8 mouse cellular contexts compared by ENCODE assay signal in the genomic region with DNA sequence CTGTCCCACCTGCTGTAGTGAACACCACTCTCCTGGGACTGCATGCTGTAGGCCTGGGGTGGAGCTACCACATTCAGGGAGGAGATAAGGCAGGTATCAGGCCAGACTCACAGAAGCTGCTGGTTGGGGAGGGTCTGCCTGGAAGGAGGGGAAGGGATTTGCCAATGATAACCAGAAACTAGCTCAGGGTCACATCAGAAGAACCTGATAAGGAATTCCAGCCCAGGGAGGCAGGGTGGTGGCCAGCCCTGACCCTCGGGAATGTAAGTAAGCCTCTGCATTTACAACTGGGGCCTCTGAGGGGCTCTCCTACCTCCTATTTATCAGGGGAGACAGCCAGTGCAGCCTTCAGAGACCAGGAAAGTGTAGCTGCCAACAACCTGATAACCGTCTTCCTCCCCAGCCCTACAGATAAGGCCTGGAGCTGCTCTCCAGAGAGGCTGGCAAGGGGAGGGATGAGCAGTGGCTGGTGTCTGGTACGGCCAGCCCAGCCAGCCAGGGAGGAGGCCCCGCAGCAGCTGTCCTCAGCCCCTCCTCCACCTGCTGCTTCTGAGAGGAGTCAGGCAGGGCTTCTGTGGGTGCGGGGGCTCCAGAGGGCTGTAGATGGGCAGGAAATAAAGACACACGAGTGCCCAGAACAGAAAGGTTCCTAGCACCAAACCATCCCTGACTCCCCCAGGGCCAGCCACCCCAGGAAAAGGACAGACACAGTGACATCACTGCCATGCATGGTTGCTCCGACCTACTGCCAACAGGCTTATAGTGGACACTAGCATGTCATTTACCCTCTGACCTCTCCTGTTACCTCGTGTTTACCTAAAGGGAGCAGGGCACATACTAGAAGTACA. TPM values are rescaled to one million over a fixed set of nuclear protein-coding genes. Genes with fewer than 3 reads are reported as not detected.
DNase-seq lines count a peak whose midpoint lies in the region; ATAC-seq lines count a peak whose summit lies in the region.

No protein-coding gene starts in this region.

- H3K9ac ChIP-seq in kidney, embryonic 15.5 days, result peak overlapping the region; percentile 51; the same call in 1 of the 2 replicates

- peak; percentile 30 for ATAC-seq in kidney, embryonic 15.5 days (replicated peaks; ENCODE audit: low FRiP score)
- ATAC-seq in monocyte, adult 5-6 weeks (replicated peaks; ENCODE audit: insufficient number of reproducible peaks, low FRiP score, low TSS enrichment, poor library complexity, severe bottlenecking), result no peak

- intact Hi-C loops in heart, postnatal 25 days (cut with DNase I), result no loop called here

- WGBS in heart, embryonic 10.5 days, result 11% methylated on average over 8 of the region's 8 CpGs
- WGBS in kidney, embryonic 15.5 days, result 13% methylated on average over 8 of the region's 8 CpGs

- DNase-seq in heart, embryonic 10.5 days (ENCODE audit: low spot score), result peak; percentile 95
- DNase-seq in heart, postnatal 25 days (ENCODE audit: low spot score), result no peak
- DNase-seq in spleen, adult 12 weeks (ENCODE audit: low spot score), result peak; percentile 55
- DNase-seq in spleen, adult 18-20 months, result no peak
- peak; percentile 9 for DNase-seq in retina, embryonic 14.5 days (ENCODE audit: low spot score)
- DNase-seq in cerebellum, adult 11 months, result no peak

- peaks cover 41% of the 10 kb centered on the region for H3K36me3 ChIP-seq in heart, embryonic 10.5 days
- peaks cover 34% of the 10 kb centered on the region for H3K36me3 ChIP-seq in kidney, embryonic 15.5 days

- H3K4me2 ChIP-seq in kidney, embryonic 15.5 days, result peak overlapping the region; percentile 84

- no peaks in the 10 kb centered on the region for H3K9me3 ChIP-seq in heart, embryonic 10.5 days
- H3K9me3 ChIP-seq in kidney, embryonic 15.5 days (replicated peaks), result no peaks in the 10 kb centered on the region

- H3K4me3 ChIP-seq in heart, embryonic 10.5 days, result peak overlapping the region; percentile 68
- H3K4me3 ChIP-seq in kidney, embryonic 15.5 days (replicated peaks), result peak overlapping the region; percentile 57

- H3K27me3 ChIP-seq in heart, embryonic 10.5 days (ENCODE audit: insufficient read depth, poor library complexity, severe bottlenecking), result peaks cover 21% of the 10 kb centered on the region
- H3K27me3 ChIP-seq in kidney, embryonic 15.5 days, result peaks cover 7% of the 10 kb centered on the region; the same call in 1 of the 2 replicates

- peak overlapping the region; percentile 85 for H3K27ac ChIP-seq in heart, embryonic 10.5 days
- peak overlapping the region; percentile 89 for H3K27ac ChIP-seq in kidney, embryonic 15.5 days

- H3K4me1 ChIP-seq in heart, embryonic 10.5 days, result peaks cover 47% of the 10 kb centered on the region
- H3K4me1 ChIP-seq in kidney, embryonic 15.5 days, result peaks cover 58% of the 10 kb centered on the region

RNA-seq across cellular contexts. Expression of a gene that starts 2.1 kb away (rescaled TPM):
- 120 and 132 TPM in 2 replicates for polyA plus RNA-seq in heart, embryonic 10.5 days (2016; fragmentation: Nextera tagmentation; extraction: Ambion mirVana)
- total RNA-seq in heart, postnatal 25 days (2021), result 1 to 10 TPM; 5.8 to 5.9 TPM
- polyA plus RNA-seq in kidney, embryonic 15.5 days (2015; fragmentation: Nextera tagmentation; extraction: Ambion mirVana), result 51.8 and 61.1 TPM in 2 replicates
- total RNA-seq in monocyte, adult 5-6 weeks (2017), result 0.10 to 1.1 TPM (median 0.49 TPM) in 3 replicates

RNA-seq across cellular contexts. Expression of a gene that starts 12.4 kb away (rescaled TPM):
- polyA plus RNA-seq in heart, embryonic 10.5 days (2016; fragmentation: Nextera tagmentation; extraction: Ambion mirVana), result 18.5 and 27.0 TPM in 2 replicates
- 10 to 100 TPM; 28.3 to 30.2 TPM for total RNA-seq in heart, postnatal 25 days (2021)
- 21.9 and 23.0 TPM in 2 replicates for polyA plus RNA-seq in kidney, embryonic 15.5 days (2015; fragmentation: Nextera tagmentation; extraction: Ambion mirVana)
- 43.7 to 56.2 TPM (median 54.8 TPM) in 3 replicates for total RNA-seq in monocyte, adult 5-6 weeks (2017)

RNA-seq across cellular contexts. Expression of a gene that starts 18.5 kb away (rescaled TPM):
- polyA plus RNA-seq in heart, embryonic 10.5 days (2016; fragmentation: Nextera tagmentation; extraction: Ambion mirVana), result not detected in 2 replicates
- not detected for total RNA-seq in heart, postnatal 25 days (2021)
- 0.08 and 0.17 TPM in 2 replicates for polyA plus RNA-seq in kidney, embryonic 15.5 days (2015; fragmentation: Nextera tagmentation; extraction: Ambion mirVana)
- not detected in 3 replicates for total RNA-seq in monocyte, adult 5-6 weeks (2017)

RNA-seq across cellular contexts. Expression of a gene that starts 49.0 kb away (rescaled TPM):
- polyA plus RNA-seq in heart, embryonic 10.5 days (2016; fragmentation: Nextera tagmentation; extraction: Ambion mirVana), result 15.8 and 17.7 TPM in 2 replicates
- total RNA-seq in heart, postnatal 25 days (2021), result 10 to 100 TPM; 26.0 to 27.9 TPM
- polyA plus RNA-seq in kidney, embryonic 15.5 days (2015; fragmentation: Nextera tagmentation; extraction: Ambion mirVana), result 15.8 and 16.7 TPM in 2 replicates
- 3.7 to 8.5 TPM (median 3.9 TPM) in 3 replicates for total RNA-seq in monocyte, adult 5-6 weeks (2017)

RNA-seq across cellular contexts. Expression of a gene that starts 49.1 kb away (rescaled TPM):
- polyA plus RNA-seq in heart, embryonic 10.5 days (2016; fragmentation: Nextera tagmentation; extraction: Ambion mirVana), result 7.8 and 9.3 TPM in 2 replicates
- 1 to 10 TPM; 2.5 to 3.7 TPM for total RNA-seq in heart, postnatal 25 days (2021)
- 12.6 and 13.8 TPM in 2 replicates for polyA plus RNA-seq in kidney, embryonic 15.5 days (2015; fragmentation: Nextera tagmentation; extraction: Ambion mirVana)
- total RNA-seq in monocyte, adult 5-6 weeks (2017), result 15.3 to 16.6 TPM (median 15.4 TPM) in 3 replicates

Comparison
In these comparisons a context has a peak if more than half of its experiments do, and no peak if none do; other contexts are left out.
1. DNase-seq: peak in heart, embryonic 10.5 days (single experiment), spleen, adult 12 weeks (single experiment) and retina, embryonic 14.5 days (single experiment); none in heart, postnatal 25 days (single experiment), spleen, adult 18-20 months (0 of 2) and cerebellum, adult 11 months (single experiment).